Mouse (Mus musculus) CH12.LX (cell line): ENCODE data around the gene Psmg4. TPM values are rescaled to one million over a fixed set of nuclear protein-coding genes. Genes with fewer than 3 reads are reported as not detected.

ENCODE experiments used
- DNase-seq: peaks from one replicate; pipeline ENCODE4 v3.0.0-alpha.2; 2013; ENCODE audit errors: extremely low read depth
- H3K27ac ChIP-seq: 2 replicates; pipeline ENCODE4 v1.5.1; 2012; ENCODE audit warnings: low read depth, mild to moderate bottlenecking, control low read depth, moderate library complexity; ENCODE audit not compliant: insufficient read depth
- H3K27me3 ChIP-seq: replicated peaks from 2 replicates; pipeline ENCODE3; 2012; ENCODE audit warnings: inconsistent platforms
- H3K36me3 ChIP-seq, 2 experiments: replicated peaks in 1 of 2; 2 replicates each; pipeline versions ENCODE3 to v1.6.1; 2012; ENCODE audit warnings: inconsistent platforms in 1 of 2, low read length in 1 of 2, mild to moderate bottlenecking in 1 of 2, mixed read lengths in 1 of 2, moderate library complexity in 1 of 2; ENCODE audit not compliant: control insufficient read depth in 1 of 2, insufficient read depth in 1 of 2
- H3K4me1 ChIP-seq, 2 experiments: 2 replicates each; pipeline ENCODE4 v1.6.1; 2012; ENCODE audit warnings: inconsistent platforms in 1 of 2, moderate library complexity in 1 of 2; ENCODE audit not compliant: insufficient read depth in 2 of 2, control insufficient read depth in 1 of 2
- H3K4me2 ChIP-seq: 2 replicates; pipeline ENCODE4 v1.6.1; 2012; ENCODE audit warnings: low read depth, mild to moderate bottlenecking, control low read depth; ENCODE audit not compliant: poor library complexity, insufficient read depth, severe bottlenecking
- H3K4me3 ChIP-seq, 3 experiments: fragments of 150-350 bp in 1 of 3; sonication (generic) in 1 of 3; replicated peaks in 1 of 3; 2 replicates each; pipeline versions ENCODE3 to v1.5.1; 2011 to 2012; ENCODE audit warnings: low read depth in 2 of 3, low read length in 2 of 3, mild to moderate bottlenecking in 2 of 3, moderate library complexity in 2 of 3, control low read depth in 1 of 3, improper control_type of control experiment in 1 of 3, inconsistent platforms in 1 of 3, mixed read lengths in 1 of 3; ENCODE audit not compliant: poor library complexity in 1 of 3
- H3K79me2 ChIP-seq: replicated peaks from 2 replicates; pipeline ENCODE4 v1.6.1; 2012; ENCODE audit warnings: mild to moderate bottlenecking, moderate library complexity; ENCODE audit not compliant: control insufficient read depth, poor library complexity, insufficient read depth, severe bottlenecking; ENCODE audit errors: extremely low read depth
- H3K9ac ChIP-seq: 2 replicates; pipeline ENCODE4 v1.6.1; 2012; ENCODE audit warnings: low read depth, mild to moderate bottlenecking, control low read depth, moderate library complexity; ENCODE audit not compliant: insufficient read depth
- H3K9me3 ChIP-seq: replicated peaks from 2 replicates; pipeline ENCODE3; 2012; ENCODE audit warnings: low read length, inconsistent platforms, mixed read lengths
- BHLHE40 ChIP-seq: IDR thresholded peaks from 2 replicates; pipeline ENCODE4 v1.6.1; 2011; ENCODE audit warnings: mild to moderate bottlenecking, low read depth, low read length, improper control_type of control experiment
- CHD1 ChIP-seq: IDR thresholded peaks from 2 replicates; pipeline ENCODE4 v1.6.1; 2012; ENCODE audit warnings: low read depth, low read length, improper control_type of control experiment, inconsistent platforms
- CHD2 ChIP-seq: IDR thresholded peaks from 2 replicates; pipeline ENCODE4 v1.6.1; 2011; ENCODE audit warnings: low read length, improper control_type of control experiment
- CTCF ChIP-seq, 2 experiments: IDR thresholded peaks in 1 of 2; conservative IDR thresholded peaks in 1 of 2; 2 replicates each; pipeline ENCODE4 v1.5.1; 2011 to 2012; ENCODE audit warnings: low read depth in 2 of 2, low read length in 2 of 2, improper control_type of control experiment in 1 of 2, inconsistent platforms in 1 of 2, mild to moderate bottlenecking in 1 of 2, moderate library complexity in 1 of 2
- E2F4 ChIP-seq: IDR thresholded peaks from 2 replicates; pipeline ENCODE4 v1.6.1; 2011; ENCODE audit warnings: low read depth, low read length, improper control_type of control experiment; ENCODE audit not compliant: insufficient replicate concordance
- ELF1 ChIP-seq: IDR thresholded peaks from 2 replicates; pipeline ENCODE4 v1.6.1; 2014; ENCODE audit warnings: low read depth, mild to moderate bottlenecking, inconsistent platforms, low read length, improper control_type of control experiment
- EP300 ChIP-seq: IDR thresholded peaks from 2 replicates; pipeline ENCODE4 v1.6.1; 2011; ENCODE audit warnings: low read length, improper control_type of control experiment
- ETS1 ChIP-seq: conservative IDR thresholded peaks from 2 replicates; pipeline ENCODE4 v1.6.1; 2012; ENCODE audit warnings: low read depth, mild to moderate bottlenecking, inconsistent platforms, low read length, improper control_type of control experiment, moderate library complexity
- GABPA ChIP-seq: IDR thresholded peaks from 2 replicates; pipeline ENCODE4 v1.6.1; 2012; ENCODE audit warnings: low read depth, low read length, improper control_type of control experiment, inconsistent platforms; ENCODE audit not compliant: insufficient replicate concordance
- HCFC1 ChIP-seq: IDR thresholded peaks from 2 replicates; pipeline ENCODE4 v1.6.1; 2012; ENCODE audit warnings: low read depth, mild to moderate bottlenecking, inconsistent platforms, low read length, improper control_type of control experiment
- IRF4 ChIP-seq: IDR thresholded peaks from 2 replicates; pipeline ENCODE4 v1.6.1; 2014; ENCODE audit warnings: low read depth, mild to moderate bottlenecking, inconsistent platforms, low read length, improper control_type of control experiment
- JUN ChIP-seq: IDR thresholded peaks from 2 replicates; pipeline ENCODE4 v1.6.1; 2011; ENCODE audit warnings: low read depth, mild to moderate bottlenecking, low read length, improper control_type of control experiment, moderate library complexity; ENCODE audit not compliant: insufficient read depth
- JUND ChIP-seq: conservative IDR thresholded peaks from 2 replicates; pipeline ENCODE4 v1.6.1; 2011; ENCODE audit warnings: low read depth, low read length, improper control_type of control experiment
- KAT2A ChIP-seq: IDR thresholded peaks from 2 replicates; pipeline ENCODE4 v1.6.1; 2012; ENCODE audit warnings: low read length, improper control_type of control experiment, inconsistent platforms; ENCODE audit not compliant: insufficient replicate concordance
- MAFK ChIP-seq: IDR thresholded peaks from 2 replicates; pipeline ENCODE4 v1.6.1; 2011; ENCODE audit warnings: low read length, improper control_type of control experiment; ENCODE audit not compliant: insufficient replicate concordance
- MAX ChIP-seq: IDR thresholded peaks from 2 replicates; pipeline ENCODE4 v1.6.1; 2011; ENCODE audit warnings: low read length, improper control_type of control experiment
- MEF2A ChIP-seq: IDR thresholded peaks from 2 replicates; pipeline ENCODE4 v1.6.1; 2014; ENCODE audit warnings: low read depth, mild to moderate bottlenecking, inconsistent platforms, low read length, improper control_type of control experiment, borderline replicate concordance
- MXI1 ChIP-seq: IDR thresholded peaks from 2 replicates; pipeline ENCODE4 v1.6.1; 2011; ENCODE audit warnings: mild to moderate bottlenecking, low read depth, low read length, improper control_type of control experiment
- MYC ChIP-seq: IDR thresholded peaks from 2 replicates; pipeline ENCODE4 v1.6.1; 2011; ENCODE audit warnings: low read depth, mild to moderate bottlenecking, improper control_type of control experiment, low read length
- NELFE ChIP-seq: IDR thresholded peaks from 2 replicates; pipeline ENCODE4 v1.6.1; 2011; ENCODE audit warnings: low read depth, low read length, improper control_type of control experiment
- NRF1 ChIP-seq: IDR thresholded peaks from 2 replicates; pipeline ENCODE4 v1.6.1; 2014; ENCODE audit warnings: low read depth, mild to moderate bottlenecking, inconsistent platforms, low read length, improper control_type of control experiment, moderate library complexity
- PAX5 ChIP-seq: IDR thresholded peaks from 2 replicates; pipeline ENCODE4 v1.6.1; 2012; ENCODE audit warnings: low read length, inconsistent platforms, mixed read lengths
- POLR2A ChIP-seq: IDR thresholded peaks from 2 replicates; pipeline ENCODE4 v1.6.1; 2011; ENCODE audit warnings: low read depth, mild to moderate bottlenecking, improper control_type of control experiment, low read length
- POLR2AphosphoS2 ChIP-seq: IDR thresholded peaks from 2 replicates; pipeline ENCODE4 v1.6.1; 2011; ENCODE audit warnings: low read depth, low read length, improper control_type of control experiment
- RAD21 ChIP-seq: IDR thresholded peaks from 2 replicates; pipeline ENCODE4 v1.6.1; 2011; ENCODE audit warnings: low read depth, mild to moderate bottlenecking, low read length, improper control_type of control experiment, moderate library complexity
- RCOR1 ChIP-seq: conservative IDR thresholded peaks from 2 replicates; pipeline ENCODE4 v1.6.1; 2012; ENCODE audit warnings: low read depth, mild to moderate bottlenecking, inconsistent platforms, low read length, improper control_type of control experiment
- SIN3A ChIP-seq: IDR thresholded peaks from 2 replicates; pipeline ENCODE4 v1.6.1; 2012; ENCODE audit warnings: low read length, improper control_type of control experiment, inconsistent platforms
- SMC3 ChIP-seq: IDR thresholded peaks from 2 replicates; pipeline ENCODE4 v1.6.1; 2011; ENCODE audit warnings: low read depth, low read length, improper control_type of control experiment
- TBP ChIP-seq: conservative IDR thresholded peaks from 2 replicates; pipeline ENCODE4 v1.6.1; 2011; ENCODE audit warnings: low read depth, low read length, improper control_type of control experiment
- UBTF ChIP-seq: IDR thresholded peaks from 2 replicates; pipeline ENCODE4 v1.6.1; 2012; ENCODE audit warnings: low read depth, mild to moderate bottlenecking, inconsistent platforms, low read length, improper control_type of control experiment, moderate library complexity
- USF1 ChIP-seq: IDR thresholded peaks from 2 replicates; pipeline ENCODE4 v1.6.1; 2014; ENCODE audit warnings: low read depth, mild to moderate bottlenecking, inconsistent platforms, low read length, improper control_type of control experiment
- USF2 ChIP-seq: conservative IDR thresholded peaks from 2 replicates; pipeline ENCODE4 v1.6.1; 2011; ENCODE audit warnings: low read depth, low read length, improper control_type of control experiment
- ZC3H11A ChIP-seq: IDR thresholded peaks from 2 replicates; pipeline ENCODE4 v1.6.1; 2012; ENCODE audit warnings: low read depth, mild to moderate bottlenecking, inconsistent platforms, low read length, improper control_type of control experiment
- ZKSCAN1 ChIP-seq: IDR thresholded peaks from 2 replicates; pipeline ENCODE4 v1.6.1; 2012; ENCODE audit warnings: low read depth, inconsistent platforms, low read length, improper control_type of control experiment, borderline replicate concordance
- ZMIZ1 ChIP-seq: IDR thresholded peaks from 2 replicates; pipeline ENCODE4 v1.6.1; 2012; ENCODE audit warnings: low read depth, mild to moderate bottlenecking, inconsistent platforms, low read length, improper control_type of control experiment
- ZNF384 ChIP-seq: IDR thresholded peaks from 2 replicates; pipeline ENCODE4 v1.6.1; 2012; ENCODE audit warnings: low read depth, low read length, improper control_type of control experiment, inconsistent platforms
- dilution Hi-C: fragments of 300-500 bp; cut with MboI; formaldehyde crosslinking; loops from 2 replicates; pipeline ENCODE4 v1.14.3; 2020; ENCODE audit warnings: low sequenced_read_pairs; ENCODE audit not compliant: extremely low pct_unique_long_range_greater_than_20kb, extremely low pct_ligation_motif_present
- in situ Hi-C: fragments of 300-500 bp; cut with MboI; formaldehyde crosslinking; loops from 3 replicates; pipeline ENCODE4 v1.14.3; 2019; ENCODE audit warnings: low sequenced_read_pairs, low pct_ligation_motif_present, low pct_unique_long_range_greater_than_20kb, mixed read lengths
- polyA plus RNA-seq: library from polyadenylated mRNA; unstranded; fragments of >175 nt; gene quantifications from 2 replicates; pipeline ENCODE4 v1.2.1, GENCODE M21; 2012; ENCODE audit warnings: low read depth; ENCODE audit not compliant: insufficient read length
- total RNA-seq, 2 experiments: library from RNA; depleted of rRNA; stranded (reverse); fragments of 300-350 nt in 1 of 2; fragments of >200 nt in 1 of 2; gene quantifications; 2 replicates each; pipeline ENCODE4 v1.2.3; 2012 to 2014

Psmg4 gene
- total and polyA plus RNA-seq, 3 experiments = 120 to 234 (median 194) TPM

GRCm38 (mm10) chr13:34163304-34163975 is 676 bp downstream of the Psmg4 start (continued):
- TF ChIP-seq NRF1 = no peak
- TF ChIP-seq NELFE = peak; percentile 62
- peak; percentile 25; the same call in 1 of the 2 replicates for TF ChIP-seq ELF1
- TF ChIP-seq ZMIZ1 = peak; percentile 43; the same call in 1 of the 2 replicates
- no peak for TF ChIP-seq GABPA
- TF ChIP-seq USF2 = peak; percentile 87
- TF ChIP-seq MAX = peak; percentile 91
- TF ChIP-seq CTCF (conservative IDR thresholded peaks at IDR 0.05 in 1 of 2, IDR thresholded peaks at IDR 0.05 in 1 of 2; ENCODE audit: low read depth in 2 of 2, low read length in 2 of 2) = no peak
- TF ChIP-seq, all 38 proteins: peak for 21

- peak; percentile 43 for DNase-seq
- Histone ChIP-seq H3K36me3 (peaks cover 15 to 32% of the 10 kb centered on the region in 2 experiments), H3K9me3 (no peaks in the 10 kb centered on the region), H3K27me3 (no peaks in the 10 kb centered on the region), H3K79me2 (peaks cover 6% of the 10 kb centered on the region), H3K4me1 (peaks cover 15 to 36% of the 10 kb centered on the region in 2 experiments; a peak in 3 of 4 replicates), H3K4me3 (no peak overlapping the region), H3K9ac (no peak overlapping the region), H3K27ac (peak overlapping the region; percentile 65; the same call in 1 of the 2 replicates), H3K4me2 (peak overlapping the region; percentile 57)
- dilution Hi-C loops (no loop called here), in situ Hi-C loops (no loop called here)
- TF ChIP-seq MAX (peak; percentile 10; the same call in 1 of the 2 replicates), EP300 (peak; percentile 83), KAT2A (no peak), MAFK (no peak), POLR2A (no peak), ETS1 (peak; percentile 81), USF1 (no peak), CHD1 (no peak), SMC3 (no peak), JUN (peak; percentile 81), POLR2AphosphoS2 (no peak), CTCF (conservative IDR thresholded peaks at IDR 0.05 in 1 of 2, IDR thresholded peaks at IDR 0.05 in 1 of 2; ENCODE audit: low read depth in 2 of 2, low read length in 2 of 2) (no peak), ZNF384 (no peak), MYC (0 out of 2 replicates have a peak, but pooled peaks have one; percentile 56), BHLHE40 (peak; percentile 92), TBP (no peak), MXI1 (no peak), ZKSCAN1 (no peak), PAX5 (no peak), RAD21 (no peak), IRF4 (peak; percentile 99), RCOR1 (peak; percentile 78), HCFC1 (no peak), ELF1 (no peak), UBTF (no peak), E2F4 (no peak), MEF2A (peak; percentile 73), ZC3H11A (no peak), ZMIZ1 (no peak), JUND (peak; percentile 92), CHD2 (peak; percentile 58; the same call in 1 of the 2 replicates), NELFE (no peak), SIN3A (no peak)
These were observed 11.3 kb downstream of the Psmg4 start for GRCm38 (mm10) chr13:34174025-34174424.
